Mouse (Mus musculus): ENCODE measurements at regions not wholly inside any gene's neighbourhood (a gene's known extent, or its start where the extent isn't known, plus 50 kb on each side); places are given as distances from the start of the nearest gene placed in this dataset.

GRCm38 (mm10) chr4:80131623-80132301 is 702.2 kb upstream of the Tyrp1 start:
- no peak for DNase-seq (ENCODE audit: extremely low spot score in 1 of 2, low spot score in 1 of 2)

GRCm38 (mm10) chr4:80140261-80140660 is 693.7 kb upstream of the Tyrp1 start:
- no peak for DNase-seq (ENCODE audit: extremely low spot score in 1 of 2, low spot score in 1 of 2)

GRCm38 (mm10) chr4:80159842-80160241 is 674.1 kb upstream of the Tyrp1 start:
- no peak for DNase-seq (ENCODE audit: extremely low spot score in 1 of 2, low spot score in 1 of 2)

DNA sequence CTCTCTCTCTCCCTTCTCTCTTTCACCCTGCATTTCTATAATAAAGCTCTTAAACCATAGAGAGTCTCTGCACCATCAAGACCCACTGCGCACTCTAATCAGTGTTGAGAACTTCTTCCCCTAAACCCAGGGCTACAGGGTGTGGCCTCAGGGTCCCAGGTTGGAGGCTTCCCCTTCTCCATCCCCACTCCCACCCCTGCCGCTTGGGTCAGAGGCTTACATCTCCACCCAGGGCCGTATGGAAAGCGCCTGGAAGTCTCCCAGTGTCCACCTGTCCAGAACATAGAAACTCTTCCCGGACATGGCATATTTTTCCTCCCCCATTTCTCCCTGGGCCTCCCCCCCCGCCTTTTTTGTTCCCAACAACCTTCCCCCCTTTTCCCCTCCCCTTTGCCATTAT is 660.7 kb upstream of the Tyrp1 start:
- no peak for DNase-seq (ENCODE audit: extremely low spot score in 1 of 2, low spot score in 1 of 2)

DNA sequence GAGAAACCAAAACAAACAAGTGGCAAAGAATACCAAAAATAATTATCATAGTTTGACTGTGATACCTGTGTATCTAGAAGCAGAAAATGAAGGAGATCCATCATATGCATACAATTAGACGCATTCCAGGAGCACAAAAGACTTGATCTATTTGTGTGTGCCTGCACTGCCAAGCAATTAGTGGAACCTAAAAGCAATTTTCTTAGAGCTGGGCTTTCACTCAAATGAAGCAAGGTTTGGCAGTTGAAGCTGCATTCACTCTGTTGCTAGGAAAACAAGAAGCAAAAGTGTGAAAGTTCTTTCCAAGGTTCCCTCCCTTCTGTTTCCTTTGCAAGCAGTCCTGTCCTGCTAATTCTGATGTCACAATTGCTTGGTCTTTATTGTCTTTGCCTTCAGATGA is 631.7 kb upstream of the Tyrp1 start:
- DNase-seq (ENCODE audit: extremely low spot score in 1 of 2, low spot score in 1 of 2) = no peak

DNA sequence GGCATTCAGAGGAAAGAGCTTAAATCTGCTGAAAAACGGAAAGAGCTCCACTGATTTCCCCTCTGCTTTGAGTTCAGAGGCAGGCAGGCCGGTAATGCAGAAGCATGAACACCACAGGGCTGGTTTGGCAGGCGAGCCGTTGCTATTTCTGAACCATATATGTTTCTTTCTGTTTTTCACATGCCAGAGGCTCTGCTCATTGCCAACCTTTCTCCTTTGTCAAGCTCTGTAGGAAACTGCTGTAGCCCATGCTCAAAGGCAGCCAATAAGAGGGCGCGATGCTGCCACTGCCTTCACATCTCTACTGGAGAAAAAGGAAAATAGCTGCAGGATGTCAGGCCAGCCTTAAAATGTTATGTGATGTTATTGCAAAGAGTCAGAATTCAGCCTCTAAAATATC is 630.0 kb upstream of the Tyrp1 start:
- peak; percentile 10 to 11 for DNase-seq (ENCODE audit: extremely low spot score in 1 of 2, low spot score in 1 of 2)

GRCm38 (mm10) chr4:80204374-80204773 is 629.5 kb upstream of the Tyrp1 start:
- DNase-seq (ENCODE audit: extremely low spot score in 1 of 2, low spot score in 1 of 2) = no peak

All from layer of hippocampus, postnatal 25 days (tissue).